Mouse (Mus musculus) T-helper 1 cell (primary cell): ENCODE measurements around the gene Ptpdc1.

Experiments used
- in situ Hi-C: fragments of 300-600 bp; cut with MboI, MseI; formaldehyde crosslinking; loops from one replicate; pipeline ENCODE4 v1.15.1; 2025; ENCODE audit warnings: high pct_unique_total_duplicates

Gene Ptpdc1

DNA sequence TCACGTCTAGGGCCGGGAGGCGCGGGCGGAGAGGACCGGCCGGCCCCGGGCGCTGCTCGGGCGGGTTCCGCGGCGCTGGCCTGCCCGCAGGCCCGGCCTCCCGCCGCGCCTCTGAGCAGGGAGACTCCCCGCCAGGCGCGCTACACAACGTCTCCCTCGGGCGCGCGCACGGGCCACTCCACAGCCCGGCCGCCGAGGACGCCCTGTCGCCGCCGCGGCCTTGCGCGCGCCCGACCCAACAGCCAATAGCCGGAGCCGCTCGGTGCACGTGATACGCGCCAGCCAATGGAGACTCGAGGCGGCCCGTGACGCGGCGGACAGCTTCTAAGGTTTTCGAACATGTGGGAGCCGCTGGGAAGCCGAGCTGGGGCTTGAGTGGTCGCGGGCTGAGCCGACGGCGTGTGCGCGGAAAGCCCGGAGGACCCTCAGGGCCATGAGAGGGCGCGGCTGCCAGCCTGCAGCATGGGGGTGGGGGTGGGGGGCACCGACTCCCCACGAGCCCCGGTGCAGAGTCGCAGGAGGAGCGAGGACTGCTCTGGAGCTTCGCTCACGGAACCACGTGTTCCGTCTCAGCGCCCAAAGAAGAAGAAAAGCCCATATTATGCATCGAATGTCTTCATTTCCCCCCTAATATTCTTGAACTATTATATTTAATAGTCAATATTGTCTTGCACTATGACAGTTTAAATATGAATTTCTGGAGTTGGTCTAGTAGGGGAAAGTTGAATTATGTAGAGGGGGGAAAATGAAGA is at the start of gene Ptpdc1:
Gene Ptpdc1, minus strand, starts transcription at position 232 of the 752 bp plus-strand sequence.
- in situ Hi-C loops: no loop called here

DNA sequence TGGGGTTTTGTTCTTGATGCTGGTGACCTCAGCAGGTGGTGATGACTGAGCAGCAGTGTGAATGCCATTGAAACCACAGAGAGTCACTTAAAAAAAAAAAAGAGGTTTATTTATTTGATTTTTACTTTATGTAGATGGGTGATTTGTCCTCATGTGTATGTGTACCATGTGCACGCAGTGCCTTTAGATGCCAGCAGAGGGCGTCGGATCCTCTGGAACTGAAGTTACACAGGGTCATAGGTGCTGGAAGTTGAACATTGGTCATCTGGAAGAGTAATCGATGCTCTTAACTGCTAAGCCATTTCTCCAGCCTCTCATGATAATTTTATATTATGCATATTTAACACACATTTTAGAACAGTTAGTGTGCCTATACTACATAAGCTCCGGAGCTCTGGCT is 49.1 kb upstream of the Ptpdc1 start:
- in situ Hi-C loops: no loop called here

DNA sequence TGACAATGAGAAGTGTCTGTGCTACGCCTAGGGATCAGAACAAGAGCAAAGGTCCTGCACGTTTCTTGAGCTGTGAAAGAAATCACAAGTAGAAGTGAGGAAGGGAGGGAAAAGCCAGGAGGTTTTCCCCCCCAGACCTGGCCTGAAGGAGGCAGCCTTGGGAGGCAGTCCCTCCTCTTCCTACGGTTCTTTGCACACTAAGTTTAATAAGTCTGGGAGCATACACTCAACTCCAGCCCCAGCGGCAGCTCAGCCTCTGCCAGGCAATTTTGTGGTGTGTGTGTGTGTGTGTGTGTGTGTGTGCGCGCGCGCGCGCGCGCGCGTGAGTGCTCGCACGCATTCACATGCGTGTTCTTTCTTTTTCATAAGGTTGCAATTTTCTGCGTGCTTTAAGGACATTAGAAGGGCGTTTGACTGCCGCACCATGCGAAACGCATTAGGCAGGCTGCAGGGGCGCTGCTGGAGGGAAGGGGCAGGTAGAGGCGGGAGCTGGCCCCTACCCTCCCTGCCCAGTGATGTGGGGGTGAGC is 46.9 kb upstream of the Ptpdc1 start:
- in situ Hi-C loops: no loop called here

- in situ Hi-C loops: no loop called here
Measured at GRCm38 (mm10) chr13:48668976-48669534, 43.6 kb upstream of the Ptpdc1 start.

DNA sequence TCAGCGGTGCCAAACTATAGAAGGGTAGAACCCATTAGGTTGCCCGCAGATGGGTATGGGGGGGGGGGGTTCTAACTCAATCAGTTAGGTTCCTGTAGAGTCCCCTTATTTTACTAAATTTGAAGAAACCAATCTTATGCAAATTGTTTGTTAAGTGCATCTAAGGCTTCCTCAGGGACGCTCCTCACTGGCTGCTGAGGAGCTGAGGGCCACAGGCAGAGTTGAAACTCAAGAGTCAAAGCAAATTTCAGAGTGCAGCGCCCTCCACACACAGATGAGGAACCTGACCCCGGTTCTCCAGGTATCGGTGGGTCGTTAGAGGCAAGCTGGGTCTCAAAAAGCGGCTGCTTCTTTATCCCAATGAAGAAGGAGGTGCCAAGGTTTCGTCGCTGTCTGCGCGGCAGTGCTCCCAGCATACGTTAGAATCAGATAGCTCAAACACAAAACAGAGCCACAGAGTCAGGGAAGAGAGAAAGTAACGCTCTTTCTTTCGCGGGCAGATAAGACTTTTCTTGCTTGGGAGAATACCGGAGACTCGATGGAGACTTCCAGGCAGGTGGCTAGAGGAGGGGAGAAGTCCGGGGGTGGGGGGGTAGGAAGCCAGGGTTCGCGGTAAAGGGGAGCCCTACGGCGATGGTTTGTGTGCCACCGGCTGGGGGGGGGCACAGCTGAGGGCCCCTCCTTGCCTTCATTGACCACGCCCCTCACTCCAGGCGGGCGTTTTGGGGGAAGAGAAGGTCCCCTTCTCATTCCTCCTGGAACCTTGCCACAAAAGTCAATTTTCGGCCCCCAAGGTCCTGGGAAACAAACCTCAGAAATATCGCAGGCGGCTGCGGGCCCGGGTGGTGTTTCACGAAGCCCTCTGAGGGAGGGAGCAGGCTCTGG is 42.9 kb upstream of the Ptpdc1 start:
- in situ Hi-C loops: no loop called here

- in situ Hi-C loops: no loop called here
Measured at GRCm38 (mm10) chr13:48667461-48667860, 42.0 kb upstream of the Ptpdc1 start.

DNA sequence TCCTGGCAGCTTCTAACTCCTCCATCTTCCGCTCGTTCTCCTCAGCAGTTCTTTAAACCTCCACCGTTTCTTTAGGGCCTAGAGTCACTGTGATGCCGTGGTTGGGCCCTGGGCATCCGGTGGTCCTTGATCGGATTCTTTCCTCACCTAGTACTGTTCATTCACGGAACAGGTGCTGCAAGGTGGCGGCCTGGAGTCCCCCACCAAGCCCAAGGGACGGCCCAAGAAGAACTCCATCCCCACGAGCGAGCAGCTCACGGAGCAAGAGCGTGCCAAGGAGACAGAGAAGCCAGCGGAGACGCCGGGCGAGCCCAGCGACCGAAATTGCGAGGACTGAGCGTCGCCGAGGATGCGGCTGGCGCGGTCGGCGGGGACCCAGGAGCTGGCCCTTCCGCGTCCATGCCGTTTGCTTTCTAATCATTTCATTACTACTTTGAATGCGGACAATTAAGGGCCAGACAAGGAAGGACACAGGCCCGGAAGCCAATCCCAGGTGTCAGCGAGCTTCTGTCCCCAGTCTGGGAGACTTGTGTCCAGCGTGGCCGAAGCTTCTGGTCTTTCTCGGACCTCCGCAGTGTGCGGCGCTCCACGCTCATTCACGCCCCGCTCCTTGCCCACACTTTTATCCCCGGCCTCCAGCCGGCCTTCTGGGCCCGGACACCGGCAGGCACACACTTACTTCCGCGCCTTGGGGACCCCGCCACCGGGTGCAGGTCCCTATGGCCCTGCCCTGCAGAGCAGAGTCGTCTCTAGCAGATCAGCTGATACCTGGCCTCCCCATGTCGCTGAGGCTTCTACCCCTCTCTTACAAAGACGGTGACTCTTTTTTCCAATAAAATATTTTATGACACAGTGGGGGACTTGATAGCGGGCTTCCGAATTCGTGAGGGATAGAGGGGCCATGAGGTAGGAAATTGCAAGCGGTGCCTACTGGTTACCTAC is 40.5 kb upstream of the Ptpdc1 start:
- in situ Hi-C loops: no loop called here

GRCm38 (mm10) chr13:48664916-48665655 is 39.6 kb upstream of the Ptpdc1 start:
- in situ Hi-C loops: no loop called here

DNA sequence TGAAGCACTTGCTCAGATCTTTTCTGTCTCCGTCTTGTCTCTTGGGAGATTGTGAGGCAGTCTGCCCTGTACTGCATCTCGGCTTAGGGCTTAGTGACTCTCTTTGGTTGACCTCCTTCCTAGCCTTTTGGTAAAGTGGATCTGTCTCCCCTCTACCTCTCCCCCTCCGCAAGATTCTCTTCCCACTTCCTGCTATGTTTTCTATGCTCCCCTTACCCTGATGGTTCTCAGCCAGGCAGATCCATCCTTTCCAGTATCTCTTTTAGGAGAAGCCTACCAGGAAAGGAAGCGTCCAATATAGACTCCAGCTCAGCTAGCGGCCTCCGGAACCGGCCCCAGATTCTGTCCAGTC is 38.5 kb upstream of the Ptpdc1 start:
- in situ Hi-C loops: no loop called here

GRCm38 (mm10) chr13:48663211-48663987 is 37.9 kb upstream of the Ptpdc1 start:
- in situ Hi-C loops: no loop called here

DNA sequence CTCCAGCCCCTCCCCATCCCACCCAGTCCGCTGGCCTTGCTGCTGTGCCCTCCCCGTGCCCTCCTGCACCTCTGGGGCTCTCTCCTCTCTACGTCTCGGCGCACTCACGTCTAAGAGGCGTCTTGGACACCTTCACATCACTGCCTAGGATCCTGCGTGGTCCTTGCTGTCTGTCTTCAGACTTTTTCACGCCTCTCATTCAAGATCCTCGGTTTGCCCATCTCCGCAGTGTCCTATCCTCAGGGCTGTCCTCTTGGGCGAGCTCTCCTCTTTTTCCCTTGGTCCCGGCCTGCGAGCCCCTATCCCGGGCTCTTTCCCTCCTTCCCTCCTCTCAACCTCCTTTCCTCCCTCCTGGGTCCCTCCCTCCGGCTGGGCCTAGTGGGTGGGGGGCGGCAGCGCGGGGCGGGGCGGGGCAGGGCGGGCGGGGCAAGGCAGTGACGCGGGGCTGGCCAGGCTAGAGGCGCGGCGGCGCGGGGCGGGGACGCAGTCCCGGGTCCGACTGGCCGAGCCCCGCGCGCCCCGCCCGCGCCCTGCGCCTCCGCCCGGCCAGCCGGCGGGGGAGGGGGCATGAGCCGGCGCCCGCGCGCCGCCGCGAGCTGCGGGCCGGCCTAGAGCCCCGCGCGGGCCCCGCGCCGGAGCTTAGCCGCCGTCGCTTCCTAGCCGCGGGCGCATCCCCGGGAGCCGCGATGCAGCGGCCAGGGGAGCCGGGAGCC is 37.1 kb upstream of the Ptpdc1 start, which contains the start of gene Barx1:
Gene Barx1, plus strand, starts transcription at position 568 of the 713 bp plus-strand sequence.
- in situ Hi-C loops: no loop called here

DNA sequence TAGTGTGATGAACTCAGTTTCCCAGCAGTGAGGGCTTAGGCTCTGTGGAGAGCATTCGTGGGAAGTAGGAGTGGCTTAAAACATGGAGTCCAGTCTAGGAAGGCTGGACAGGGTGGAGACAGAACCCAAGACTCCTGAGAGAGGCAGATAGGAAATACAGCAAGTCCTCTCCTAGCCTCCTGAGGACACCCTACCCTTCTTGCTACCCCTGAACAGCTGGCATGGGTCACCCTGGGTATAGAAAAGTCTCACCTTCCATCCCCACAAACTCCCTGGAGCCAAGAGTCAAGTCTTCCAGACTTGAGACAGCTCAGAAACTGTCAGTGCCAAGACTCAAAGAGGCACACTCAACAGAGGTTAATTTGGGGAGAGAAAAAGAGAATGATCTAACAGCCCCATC is 36.1 kb upstream of the Ptpdc1 start:
- in situ Hi-C loops: no loop called here

DNA sequence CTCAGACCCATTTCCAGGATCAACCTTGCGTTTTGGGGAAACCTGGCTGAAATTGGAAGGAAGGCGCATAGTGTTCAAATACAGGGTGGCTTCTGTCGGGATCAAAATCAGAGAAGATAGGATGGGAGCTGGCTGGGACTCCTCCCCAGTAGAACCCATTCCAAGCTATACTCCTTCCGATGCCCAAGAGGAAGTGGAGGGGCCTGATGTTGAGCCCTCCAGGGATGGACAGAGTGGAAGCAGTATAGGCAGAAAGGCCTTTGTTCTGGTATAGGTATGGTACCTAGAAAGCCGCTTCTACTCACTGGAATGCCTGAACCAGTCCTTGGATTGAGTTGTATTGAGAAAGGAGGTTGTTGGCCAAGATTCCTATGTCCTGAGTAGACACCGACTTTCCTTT is 35.3 kb upstream of the Ptpdc1 start:
- in situ Hi-C loops: no loop called here

DNA sequence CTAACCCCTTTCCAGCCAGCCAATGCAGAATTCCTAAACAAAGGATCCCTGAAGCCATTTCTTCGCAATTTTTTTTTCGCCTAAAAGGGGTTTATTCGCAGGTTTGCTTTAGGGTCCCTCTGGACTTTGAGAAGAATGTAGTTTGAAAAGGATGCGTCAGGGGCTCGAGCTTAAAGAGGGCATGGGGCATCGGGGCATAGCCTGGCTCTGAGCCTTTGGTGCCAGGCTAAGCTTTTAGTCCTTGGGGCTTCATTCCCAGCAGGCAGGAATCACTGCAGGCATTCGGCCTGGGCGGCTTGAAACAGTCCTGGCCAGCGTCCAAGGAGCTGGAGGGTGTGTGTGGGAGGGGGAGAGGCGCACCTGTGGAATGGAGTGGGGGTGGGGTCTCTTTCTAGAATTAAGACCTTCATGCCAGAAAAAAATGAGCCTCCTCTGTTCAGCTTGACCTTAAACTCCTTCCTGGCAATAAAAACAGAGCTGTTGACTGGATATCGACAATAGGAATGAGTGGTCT is 34.8 kb upstream of the Ptpdc1 start:
- in situ Hi-C loops: no loop called here

GRCm38 (mm10) chr13:48659254-48660220 is 34.1 kb upstream of the Ptpdc1 start:
- in situ Hi-C loops: loop anchor here (10.0 kb wide), 1 partner anchor 365 kb away; no protein-coding TSS in a partner anchor

DNA sequence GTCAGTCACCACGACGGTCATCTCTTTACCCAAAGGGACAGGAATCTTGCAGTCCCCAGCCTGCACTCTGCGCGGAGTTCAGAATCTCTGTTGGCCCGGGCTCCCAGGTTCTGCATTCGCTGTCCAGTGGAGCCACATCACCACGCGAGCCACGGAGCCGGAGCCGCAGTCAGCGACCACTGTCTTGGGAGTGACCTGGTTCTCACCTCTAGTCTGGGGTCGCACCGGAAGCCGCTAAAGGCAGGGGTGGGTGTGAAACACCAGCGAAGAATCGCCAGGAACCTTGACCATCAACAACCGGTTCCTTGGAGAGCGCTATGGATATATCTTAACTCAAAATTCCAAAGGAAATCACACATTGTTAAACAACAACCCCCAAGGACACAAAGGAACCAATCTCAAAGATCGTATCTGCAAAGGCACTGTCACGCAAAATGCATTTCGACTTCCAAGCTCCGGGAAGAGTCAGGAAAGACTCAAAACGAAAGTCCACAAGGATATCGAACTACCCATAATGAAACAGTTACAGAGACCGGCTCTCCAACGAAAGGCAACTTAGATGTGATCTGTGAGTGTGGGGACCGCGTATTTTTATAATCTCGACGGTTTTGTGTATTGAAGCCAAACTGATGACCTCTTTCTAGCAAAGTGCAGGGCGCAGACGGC is 33.3 kb upstream of the Ptpdc1 start:
- in situ Hi-C loops: loop anchor here (10.0 kb wide), 1 partner anchor 366 kb away; no protein-coding TSS in a partner anchor

DNA sequence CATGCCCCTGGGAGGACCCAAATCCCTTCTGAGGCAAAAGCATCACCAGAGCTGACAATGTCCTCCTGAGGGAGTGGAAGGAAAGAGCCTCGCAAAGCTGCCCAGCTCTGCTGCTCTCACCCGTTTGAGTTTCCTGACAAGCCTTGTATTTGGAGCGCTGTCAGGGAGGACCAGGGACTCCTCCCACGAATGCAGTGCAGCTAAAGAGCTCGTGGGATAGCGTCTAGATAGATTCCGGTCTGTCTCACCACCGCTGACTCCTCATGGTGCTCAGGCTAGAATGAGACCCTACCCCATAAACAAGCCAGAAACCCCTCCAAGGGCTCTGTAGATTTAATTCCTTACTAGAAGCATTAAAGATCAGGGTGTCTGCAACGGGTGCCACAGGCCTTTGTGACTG is 32.3 kb upstream of the Ptpdc1 start:
- in situ Hi-C loops: loop anchor here (10.0 kb wide), 1 partner anchor 367 kb away; no protein-coding TSS in a partner anchor
